Mouse (Mus musculus) kidney, adult 2 months (tissue): Measurements from ENCODE around the gene Cyp46a1. TPM values are rescaled to one million over a fixed set of nuclear protein-coding genes. Genes with fewer than 3 reads are reported as not detected.
A peak's percentile ranks its signal among the peaks of the same experiment; 100 is the strongest.

Experiments used
- DNase-seq: peaks from one replicate; pipeline ENCODE4 v3.0.0; 2021
- H3K27ac ChIP-seq: fragments of 200-500 bp; 2 replicates; pipeline ENCODE4 v1.5.1; 2012; ENCODE audit warnings: low read depth, low read length, control low read depth, inconsistent platforms; ENCODE audit not compliant: insufficient read depth
- H3K27me3 ChIP-seq: fragments of 200-500 bp; replicated peaks from 2 replicates; pipeline ENCODE4 v1.6.1; 2012; ENCODE audit warnings: mild to moderate bottlenecking, moderate library complexity, low read length, inconsistent platforms; ENCODE audit not compliant: control insufficient read depth, insufficient read depth
- H3K36me3 ChIP-seq: fragments of 200-500 bp; 2 replicates; pipeline ENCODE4 v1.6.1; 2012; ENCODE audit warnings: mild to moderate bottlenecking, moderate library complexity, low read length, inconsistent platforms; ENCODE audit not compliant: control insufficient read depth, insufficient read depth
- H3K4me1 ChIP-seq: fragments of 200-500 bp; 2 replicates; pipeline ENCODE4 v1.6.1; 2011; ENCODE audit warnings: low read length; ENCODE audit not compliant: control insufficient read depth, insufficient read depth
- H3K4me3 ChIP-seq: fragments of 200-500 bp; 2 replicates; pipeline ENCODE4 v1.5.1; 2011; ENCODE audit warnings: mild to moderate bottlenecking, low read depth, low read length, control low read depth; ENCODE audit not compliant: insufficient read depth
- CTCF ChIP-seq: fragments of 200-500 bp; conservative IDR thresholded peaks from 2 replicates; pipeline ENCODE4 v1.5.1; 2011; ENCODE audit warnings: low read depth, mild to moderate bottlenecking, control low read depth, low read length, moderate library complexity, mixed read lengths; ENCODE audit not compliant: insufficient read depth, insufficient read length
- POLR2A ChIP-seq: fragments of 200-500 bp; IDR thresholded peaks from one replicate; pipeline ENCODE4 v1.6.1; 2011; ENCODE audit warnings: low read depth, low read length, control low read depth
- WGBS: fragments of 180-500 bp; shearing (Covaris S2); methylation state at CpG from one replicate; pipeline ENCODE4 v1.1.7; 2018; 5-methylcytosine and 5-hydroxymethylcytosine counted together
- polyA plus RNA-seq: library from polyadenylated mRNA; depleted of rRNA; stranded (reverse); fragments of >200 nt; gene quantifications from 2 replicates; pipeline ENCODE4 v1.2.3, GENCODE M21; 2012; rRNA removed

Gene Cyp46a1
- 4.1 and 5.1 TPM in 2 replicates for polyA plus RNA-seq

GRCm38 (mm10) chr12:108333895-108334445 is at the start of gene Cyp46a1:
Gene Cyp46a1, plus strand, starts transcription at chr12:108334381.
- DNase-seq = peak; percentile 100
- H3K27me3 ChIP-seq = no peaks in the 10 kb centered on the region
- no peaks in the 10 kb centered on the region for H3K36me3 ChIP-seq
- no peaks in the 10 kb centered on the region; the same call in 1 of the 2 replicates for H3K4me1 ChIP-seq
- TF ChIP-seq CTCF = no peak
- no peak for TF ChIP-seq POLR2A
- WGBS = 1% methylated on average over 46 of the region's 56 CpGs
- peak within 1 kb of the TSS; percentile 55 for H3K4me3 ChIP-seq
- peak within 1 kb of the TSS; percentile 10; the same call in 1 of the 2 replicates for H3K27ac ChIP-seq

- Histone ChIP-seq H3K4me3 (no peak overlapping the region), H3K36me3 (no peaks in the 10 kb centered on the region), H3K4me1 (no peaks in the 10 kb centered on the region), H3K27me3 (no peaks in the 10 kb centered on the region), H3K27ac (no peak overlapping the region)
- 62% methylated on average over 13 of the region's 14 CpGs for WGBS
- DNase-seq = peak; percentile 37
- TF ChIP-seq POLR2A (no peak), CTCF (no peak)
Measured at GRCm38 (mm10) chr12:108284455-108285224, 49.5 kb upstream of the Cyp46a1 start.

- no peak for TF ChIP-seq CTCF
- TF ChIP-seq POLR2A = no peak
- H3K27me3 ChIP-seq = no peaks in the 10 kb centered on the region
- 52% methylated on average over 11 of the region's 11 CpGs for WGBS
- DNase-seq = no peak
- no peak overlapping the region for H3K4me3 ChIP-seq
- H3K36me3 ChIP-seq = no peaks in the 10 kb centered on the region
- no peak overlapping the region for H3K27ac ChIP-seq
- H3K4me1 ChIP-seq = no peaks in the 10 kb centered on the region
Measured at GRCm38 (mm10) chr12:108285225-108286011, 48.8 kb upstream of the Cyp46a1 start.

- Histone ChIP-seq H3K36me3 (no peaks in the 10 kb centered on the region), H3K27me3 (no peaks in the 10 kb centered on the region), H3K4me1 (no peaks in the 10 kb centered on the region), H3K4me3 (no peak overlapping the region), H3K27ac (no peak overlapping the region)
- no peak for DNase-seq
- 97% methylated on average over 4 of the region's 4 CpGs for WGBS
- TF ChIP-seq CTCF (no peak), POLR2A (no peak)
Measured at GRCm38 (mm10) chr12:108286381-108286780, 47.8 kb upstream of the Cyp46a1 start.

GRCm38 (mm10) chr12:108287011-108287410 is 47.2 kb upstream of the Cyp46a1 start:
- Histone ChIP-seq H3K36me3 (no peaks in the 10 kb centered on the region), H3K27me3 (no peaks in the 10 kb centered on the region), H3K27ac (no peak overlapping the region), H3K4me1 (no peaks in the 10 kb centered on the region), H3K4me3 (no peak overlapping the region)
- 94% methylated on average over 8 of the region's 8 CpGs for WGBS
- no peak for DNase-seq
- TF ChIP-seq POLR2A = no peak
- TF ChIP-seq CTCF = no peak

- H3K4me3 ChIP-seq = no peak overlapping the region
- no peak overlapping the region for H3K27ac ChIP-seq
- no peak for TF ChIP-seq CTCF
- TF ChIP-seq POLR2A = no peak
- no peaks in the 10 kb centered on the region for H3K27me3 ChIP-seq
- H3K4me1 ChIP-seq = peaks cover 3% of the 10 kb centered on the region; the same call in 1 of the 2 replicates
- DNase-seq = no peak
- H3K36me3 ChIP-seq = no peaks in the 10 kb centered on the region
- 68% methylated on average over 19 of the region's 19 CpGs for WGBS
Measured at GRCm38 (mm10) chr12:108288127-108288880, 45.9 kb upstream of the Cyp46a1 start.
